Mouse (Mus musculus) thymus, postnatal 25 days (tissue): ENCODE results near the gene B430306N03Rik.
"Not testable (repeated sequence)": the region's sequence is repeated elsewhere in the genome, so short reads cannot be mapped to it uniquely, and the experiment has no call there.

Experiments used
- DNase-seq: peaks from one replicate; pipeline ENCODE4 v3.0.0; 2022

The B430306N03Rik gene

GRCm38 (mm10) chr17:48318686-48319085, 2.7 kb downstream of the B430306N03Rik start:
- no peak for DNase-seq

GRCm38 (mm10) chr17:48321279-48321678, 5.3 kb downstream of the B430306N03Rik start:
- DNase-seq = no peak

DNA sequence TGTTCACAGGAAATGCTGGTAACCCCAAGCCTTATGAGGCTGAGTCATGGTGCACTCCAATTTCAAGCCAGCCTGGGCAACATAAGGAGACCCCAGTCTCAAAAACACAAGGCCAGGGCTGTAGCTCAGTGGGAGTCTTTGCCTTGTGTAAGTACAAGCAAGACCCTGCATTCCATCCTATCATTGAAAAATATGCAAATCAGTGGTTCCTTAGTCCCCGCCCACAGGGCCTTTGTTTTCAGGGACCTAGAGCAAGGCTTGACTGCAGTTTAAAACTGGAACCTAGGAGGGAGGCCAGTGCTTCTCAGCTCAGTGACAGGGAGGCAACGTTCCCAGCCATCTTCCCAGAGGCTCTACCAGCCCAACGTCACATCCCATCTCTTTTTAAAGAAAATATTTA, 7.3 kb downstream of the B430306N03Rik start:
- no peak for DNase-seq

- DNase-seq = no peak
Measured at GRCm38 (mm10) chr17:48324258-48324657, 8.3 kb downstream of the B430306N03Rik start.

DNA sequence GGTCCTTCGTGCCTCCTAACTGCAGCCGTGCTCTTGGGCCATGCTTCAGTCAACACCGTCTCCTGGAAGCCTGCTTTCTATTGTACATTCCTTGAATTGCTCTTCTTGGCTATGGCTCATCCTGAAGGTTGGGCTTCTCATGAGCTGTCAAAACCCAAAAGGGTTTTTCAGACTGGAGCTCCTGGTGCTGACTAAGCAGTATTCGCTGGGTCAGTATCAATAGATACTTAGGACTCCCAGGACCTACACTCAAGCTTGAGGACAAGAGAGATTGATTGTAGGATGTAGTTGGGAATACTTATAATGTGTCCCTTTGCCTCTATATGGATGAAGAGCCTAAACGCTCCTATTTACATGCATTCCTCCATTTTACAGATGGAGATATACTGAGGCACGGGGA, 9.2 kb downstream of the B430306N03Rik start:
- no peak for DNase-seq

DNA sequence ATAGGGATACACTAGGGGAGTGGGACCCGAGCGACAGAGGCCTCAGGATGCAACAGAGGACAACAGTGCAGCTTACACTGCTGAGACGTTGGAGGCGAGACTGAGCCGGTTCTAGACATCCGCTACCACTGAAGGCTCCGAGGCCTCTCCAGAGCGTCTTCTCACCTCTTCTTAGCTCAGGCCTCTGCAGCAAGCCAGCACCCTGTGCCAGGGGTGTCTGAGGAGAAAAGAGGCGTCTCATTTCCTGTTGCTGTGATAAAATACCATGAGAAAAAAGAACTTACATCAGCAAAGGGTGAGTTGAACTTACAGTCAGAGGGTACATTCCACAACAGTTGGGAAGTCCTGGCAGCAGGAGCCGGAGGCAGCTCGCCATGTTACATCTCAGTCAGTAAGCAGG, 9.7 kb downstream of the B430306N03Rik start:
- DNase-seq = no peak

DNA sequence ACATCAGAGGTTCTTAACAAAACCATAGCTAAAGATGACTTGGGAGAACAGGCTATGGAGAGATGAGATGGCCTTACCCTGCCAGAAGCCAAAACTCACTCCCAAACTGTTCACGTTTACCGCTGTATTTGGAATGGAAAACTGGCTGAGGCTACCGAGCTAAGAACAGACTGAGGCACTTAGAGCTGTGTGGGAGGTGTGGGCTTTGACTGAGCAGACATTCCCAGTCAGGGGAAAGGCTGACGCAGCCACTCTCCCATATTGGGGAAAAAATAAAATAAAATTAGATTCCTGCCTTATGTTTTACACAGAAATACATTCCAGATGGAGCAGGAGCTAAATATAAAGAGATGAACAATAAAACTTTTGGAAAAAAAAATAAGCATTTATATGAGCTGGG, 10.7 kb downstream of the B430306N03Rik start:
- no peak for DNase-seq

- no peak for DNase-seq
Measured at GRCm38 (mm10) chr17:48332524-48332923, 16.6 kb downstream of the B430306N03Rik start.

DNA sequence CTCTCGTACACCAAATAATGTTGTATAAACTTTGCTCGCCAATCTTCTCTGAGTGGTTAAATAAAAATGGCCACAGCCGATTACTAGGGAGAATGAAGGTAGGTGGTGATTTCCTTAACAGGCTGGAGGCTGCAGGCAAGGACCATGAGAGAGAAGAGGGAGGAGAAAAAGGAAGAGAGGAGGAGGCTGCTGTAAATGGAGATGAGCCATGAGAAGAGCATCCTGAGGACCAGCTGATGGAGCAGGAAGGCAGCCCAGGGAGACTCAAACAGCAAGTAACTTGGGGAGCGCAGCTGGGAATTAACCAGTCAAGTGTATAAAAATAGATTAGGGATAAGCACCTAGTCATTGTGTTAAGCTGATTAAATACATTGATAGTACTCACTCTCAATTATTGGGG, 18.2 kb downstream of the B430306N03Rik start:
- DNase-seq = no peak

DNA sequence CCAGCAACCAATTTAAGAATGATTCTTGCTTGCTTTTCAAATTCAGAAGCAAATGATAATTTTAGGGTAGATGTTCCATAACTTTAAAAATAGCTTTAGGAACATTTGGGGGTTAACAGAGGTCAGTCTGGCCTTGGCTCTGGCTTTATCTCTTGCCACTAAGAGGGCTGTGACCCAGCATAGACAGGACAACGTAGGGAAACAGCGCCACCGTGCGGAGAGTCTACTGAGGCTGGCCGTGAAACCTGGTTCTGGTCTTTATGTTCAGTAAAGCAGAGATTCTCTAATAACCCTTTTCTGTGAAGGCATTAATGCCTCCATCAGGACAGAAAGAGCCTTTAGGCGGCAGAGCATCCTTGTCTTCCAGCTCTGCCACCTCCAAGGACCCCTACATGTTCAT, 20.9 kb downstream of the B430306N03Rik start:
- peak; percentile 83 for DNase-seq

DNA sequence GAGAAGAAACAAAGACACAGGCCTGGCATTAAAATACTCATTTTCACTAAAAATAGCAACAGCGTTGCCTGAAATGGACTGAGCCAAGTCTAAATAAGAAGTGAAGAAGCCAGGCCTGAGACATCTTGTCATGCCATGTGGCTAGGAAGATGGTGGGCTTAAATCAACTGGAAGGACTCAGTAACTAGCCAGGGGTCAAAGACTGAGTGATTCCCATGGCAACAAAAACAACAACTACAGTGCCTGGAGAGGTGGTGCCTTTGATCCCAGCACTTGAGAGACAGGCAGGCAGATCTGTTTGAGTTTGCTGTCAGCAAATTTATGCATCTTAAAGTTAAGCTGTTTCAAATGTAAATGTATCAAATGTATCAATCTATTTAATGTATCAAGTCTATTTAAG, 24.3 kb downstream of the B430306N03Rik start:
- DNase-seq = no peak

DNA sequence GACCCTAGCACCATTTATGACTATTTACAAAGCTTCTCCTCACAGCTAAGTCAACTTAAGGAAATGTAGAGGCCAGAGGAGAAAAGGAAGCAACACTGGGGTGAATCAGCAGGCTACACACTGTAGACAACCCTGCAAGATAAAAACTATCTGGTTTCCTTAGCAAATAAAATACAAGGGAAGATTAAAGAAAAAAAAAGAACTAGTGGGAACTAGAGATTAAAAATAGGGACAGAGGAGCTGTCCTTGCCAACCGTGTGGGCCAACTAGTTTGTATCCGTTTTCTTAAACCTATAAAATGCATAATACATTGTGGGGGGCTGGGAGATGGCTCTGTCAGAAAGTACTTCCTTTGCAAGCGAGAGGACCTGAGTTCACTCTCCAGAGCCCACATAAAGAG, 26.0 kb downstream of the B430306N03Rik start:
- no peak for DNase-seq

GRCm38 (mm10) chr17:48343065-48343464, 27.1 kb downstream of the B430306N03Rik start:
- no peak for DNase-seq

DNA sequence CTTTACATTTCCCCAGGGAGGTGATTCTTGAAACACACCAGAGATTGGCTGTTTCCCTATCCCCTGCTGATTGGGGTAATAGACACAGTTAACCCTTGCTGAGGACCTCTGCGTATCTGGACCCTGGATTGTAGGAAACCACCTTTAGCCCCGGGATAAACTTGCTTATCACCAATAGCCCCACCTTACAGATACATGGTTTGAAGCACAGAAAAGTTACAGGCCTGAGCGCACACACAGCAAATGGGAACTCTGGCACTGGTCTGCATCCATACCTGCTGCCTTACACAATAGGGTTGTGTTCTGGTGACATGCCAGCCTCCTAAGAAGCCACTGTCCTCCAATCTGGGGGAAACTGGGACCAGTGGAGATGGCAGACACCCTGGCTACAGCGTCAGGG, 29.9 kb downstream of the B430306N03Rik start:
- DNase-seq = no peak

DNA sequence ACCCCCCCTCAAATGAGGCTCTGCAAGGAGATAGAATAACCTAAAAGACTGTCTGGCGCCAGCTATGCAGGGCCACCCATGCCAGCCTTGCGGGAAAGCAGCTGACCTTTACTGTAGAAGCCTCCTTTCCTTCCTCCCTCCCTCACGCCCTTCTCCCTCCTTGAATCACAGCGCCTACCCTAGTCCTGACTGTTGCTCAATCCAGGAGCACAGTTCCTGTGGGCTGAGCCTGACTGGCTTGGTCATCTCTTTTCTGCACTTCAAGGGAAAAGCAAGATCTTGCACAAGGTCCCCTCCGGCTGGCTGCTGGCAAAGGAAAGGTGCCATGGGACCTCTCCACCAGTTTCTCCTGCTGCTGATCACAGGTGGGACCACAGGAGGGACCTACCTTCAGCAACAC, 30.3 kb downstream of the B430306N03Rik start, which contains the start of gene Trem2:
Gene Trem2 (plus strand): TSS at position 171 of the 400 bp plus-strand sequence.
- no peak for DNase-seq

- no peak for DNase-seq
Measured at GRCm38 (mm10) chr17:48346834-48347233, 30.9 kb downstream of the B430306N03Rik start.

DNA sequence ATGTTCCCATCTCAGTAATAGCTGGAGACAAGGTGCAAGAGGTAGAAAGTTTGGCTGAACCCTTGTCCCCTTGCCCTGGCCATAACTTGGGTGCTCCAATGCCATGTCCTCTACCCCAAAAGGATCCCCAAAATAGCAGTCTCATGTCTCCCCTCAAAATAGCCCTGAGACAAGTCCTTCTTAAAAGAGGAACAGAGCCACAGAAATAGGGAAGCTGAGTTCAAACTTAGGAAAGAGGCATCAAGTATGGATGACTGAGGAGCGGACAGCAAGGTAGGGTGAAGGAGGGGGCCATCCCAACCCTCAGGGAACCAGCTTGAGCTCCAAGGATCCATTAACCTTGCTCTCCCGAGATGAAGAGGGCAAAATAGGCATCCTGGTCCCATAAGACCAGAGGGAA, 31.3 kb downstream of the B430306N03Rik start:
- no peak for DNase-seq

DNA sequence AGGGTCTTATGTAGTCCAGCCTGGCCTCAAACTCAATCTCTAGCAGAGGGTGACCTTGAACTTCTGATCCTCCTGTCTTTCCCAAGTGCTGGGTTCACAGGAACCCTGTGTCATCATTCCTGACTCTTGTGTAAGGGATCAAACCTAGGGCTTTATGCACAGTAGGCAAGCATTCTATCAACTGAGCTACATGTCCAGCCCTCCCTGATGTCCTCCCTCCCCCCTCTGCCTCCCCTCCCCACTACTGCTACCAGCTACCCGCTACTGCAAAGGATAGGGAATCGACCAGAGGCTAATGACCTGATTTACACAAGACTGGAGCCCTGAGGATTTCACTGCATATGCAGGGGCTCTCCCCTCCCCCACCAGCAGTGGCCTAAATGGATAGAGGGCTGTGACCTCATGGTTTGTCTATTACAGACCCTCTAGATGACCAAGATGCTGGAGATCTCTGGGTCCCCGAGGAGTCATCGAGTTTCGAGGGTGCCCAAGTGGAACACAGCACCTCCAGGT, 34.8 kb downstream of the B430306N03Rik start:
- no peak for DNase-seq

DNA sequence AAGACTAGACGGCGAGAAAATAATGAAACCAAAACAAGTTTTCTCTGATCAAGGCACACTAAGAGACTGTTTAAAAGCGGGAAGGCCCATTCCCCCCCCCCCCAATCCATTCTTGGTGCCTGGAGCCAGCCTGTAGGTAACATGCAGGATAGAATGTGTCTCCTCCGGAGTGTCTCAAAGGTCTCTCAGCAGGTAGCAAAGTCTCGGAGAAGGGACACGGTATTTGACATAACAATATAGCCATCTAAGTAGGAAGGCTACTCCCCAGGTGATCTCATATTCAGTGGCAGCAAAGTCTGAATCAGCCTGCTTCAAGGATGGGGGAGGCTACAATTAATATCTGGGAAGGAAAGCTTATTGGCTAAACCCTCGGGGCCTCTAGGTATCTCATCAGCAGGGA, 37.0 kb downstream of the B430306N03Rik start:
- DNase-seq = not testable (repeated sequence)

GRCm38 (mm10) chr17:48355822-48356221, 39.9 kb downstream of the B430306N03Rik start:
- no peak for DNase-seq

DNA sequence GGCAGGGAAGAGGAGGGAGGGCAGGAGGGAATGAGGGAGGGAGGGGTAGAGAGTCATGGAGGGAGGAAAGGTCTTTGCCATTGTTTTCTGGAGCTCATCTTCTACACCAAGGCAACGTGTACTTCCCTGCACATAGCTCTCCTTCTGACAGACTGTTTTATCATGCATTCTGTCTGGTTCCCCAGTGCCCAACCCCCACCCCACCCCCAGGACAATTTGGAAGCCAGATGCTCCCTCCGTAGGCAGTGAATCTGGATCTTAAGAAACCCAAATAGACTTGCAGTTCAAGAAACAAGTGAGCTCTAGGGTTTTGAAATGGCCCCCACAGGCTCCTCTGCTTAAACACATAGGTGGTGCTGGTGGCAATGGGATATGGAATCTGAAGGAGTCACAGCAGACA, 42.0 kb downstream of the B430306N03Rik start:
- DNase-seq = no peak

DNA sequence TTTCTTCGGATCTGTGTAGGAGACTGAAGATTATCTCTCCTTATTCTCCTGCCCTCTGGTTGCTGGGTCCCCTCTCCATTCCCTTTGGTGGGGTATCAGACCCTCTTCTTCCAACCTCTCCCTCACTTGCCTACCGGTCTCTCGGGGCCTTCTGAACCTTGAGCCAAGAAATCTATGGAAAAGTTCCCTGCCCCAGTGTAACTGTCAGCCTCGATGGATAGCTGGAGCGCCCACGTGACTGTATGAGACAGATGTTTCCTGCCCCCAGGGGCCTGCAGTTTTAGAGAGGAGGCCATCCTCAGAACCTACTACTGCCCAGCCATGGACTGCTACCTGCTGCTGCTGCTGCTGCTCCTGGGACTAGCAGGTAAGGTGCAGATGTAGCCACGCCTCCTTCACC, 43.7 kb downstream of the B430306N03Rik start, which contains the start of gene Treml1:
Gene Treml1 (plus strand): TSS at position 301 of the 400 bp plus-strand sequence.
- no peak for DNase-seq

GRCm38 (mm10) chr17:48360462-48360861, 44.5 kb downstream of the B430306N03Rik start:
- DNase-seq = no peak

DNA sequence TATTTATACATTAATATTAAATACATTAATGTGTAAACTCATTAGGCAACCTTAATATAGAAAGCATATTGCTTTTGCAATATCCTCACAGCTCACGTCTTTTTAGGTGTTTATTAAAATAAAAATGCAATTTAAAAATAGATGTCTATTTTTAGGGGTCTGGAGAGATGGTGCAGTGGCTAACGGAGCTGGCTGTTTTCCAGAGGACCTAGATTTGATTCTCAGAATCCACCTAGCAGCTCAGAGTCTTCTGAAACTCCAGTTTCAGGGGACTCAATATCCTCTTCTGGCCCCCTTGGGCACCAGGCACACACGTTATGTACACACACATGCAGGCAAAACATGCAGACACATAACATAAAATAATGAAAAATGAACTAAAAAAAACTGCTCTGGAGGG, 46.4 kb downstream of the B430306N03Rik start:
- no peak for DNase-seq

GRCm38 (mm10) chr17:48362966-48363365, 47.0 kb downstream of the B430306N03Rik start:
- DNase-seq = no peak
